Mouse (Mus musculus): ENCODE data around the gene Zfp467.

GRCm38 (mm10) chr6:48399906-48400305 is 45.7 kb downstream of the Zfp467 start:
- TF ChIP-seq CTCF (IDR thresholded peaks at IDR 0.05) (no peak), EP300 (IDR thresholded peaks at IDR 0.05) (no peak)

Data from lung, postnatal 0 days (tissue).